Mouse (Mus musculus) liver, postnatal 0 days (tissue): Measurements from ENCODE around the gene Taok3.

ENCODE experiments used
- CTCF ChIP-seq: sonication (generic); IDR thresholded peaks from 2 replicates; pipeline ENCODE4 v1.5.1; 2016; ENCODE audit warnings: antibody characterized with exemption, low read depth
- EP300 ChIP-seq: IDR thresholded peaks from 2 replicates; pipeline ENCODE4 v1.6.1; 2016; ENCODE audit warnings: antibody characterized with exemption, low read depth, mild to moderate bottlenecking

- TF ChIP-seq CTCF (peak; percentile 29), EP300 (no peak)
These were observed 78.5 kb downstream of the Taok3 start for GRCm38 (mm10) chr5:117198390-117198789.
